Mouse (Mus musculus) spleen, postnatal 4 days (tissue): Measurements from ENCODE around the gene Zbp1.

Experiments
- DNase-seq, 2 experiments: peaks; one replicate each; pipeline ENCODE4 v3.0.0; 2022; ENCODE audit warnings: low spot score in 2 of 2

The Zbp1 gene

DNA sequence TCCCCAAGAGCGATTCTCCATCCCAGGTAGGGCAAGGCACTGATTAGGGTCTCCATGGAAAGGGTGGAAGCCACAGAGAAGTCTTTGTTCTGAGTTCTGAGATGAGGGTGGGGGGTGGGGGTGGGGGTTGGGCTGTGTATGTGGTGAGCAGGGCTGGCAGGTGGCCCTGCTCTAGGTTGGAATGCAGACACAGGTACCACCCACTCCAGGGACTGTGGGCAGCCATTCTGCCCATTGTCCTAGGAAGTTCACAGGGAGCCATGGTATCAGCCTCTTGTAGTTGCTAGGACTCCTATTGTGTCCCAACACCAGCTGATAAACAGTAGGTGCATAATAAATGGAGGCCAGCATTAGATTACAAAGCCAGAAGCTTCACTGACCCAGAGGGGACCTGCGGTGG lies 28.5 kb upstream of the Zbp1 start:
- DNase-seq: no peak

DNA sequence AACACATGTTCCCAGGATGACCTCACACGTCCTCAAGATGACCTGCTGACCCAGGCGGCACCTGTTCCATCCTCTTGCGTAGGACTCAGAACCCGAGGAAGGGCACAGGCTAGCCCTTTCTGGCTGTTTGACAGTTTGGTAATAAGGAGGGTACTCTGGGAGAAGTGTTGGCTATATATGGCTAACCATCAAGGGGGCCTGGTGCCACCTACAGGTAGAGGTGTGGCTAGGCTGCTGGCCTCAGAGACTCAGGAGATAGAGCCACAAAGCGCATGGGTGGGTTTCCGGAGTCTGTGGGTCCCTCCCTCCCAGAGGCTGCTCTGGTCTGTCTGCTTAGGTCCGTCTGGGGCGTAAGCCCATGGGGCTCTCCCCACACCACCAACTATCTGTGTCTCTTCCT lies 28.0 kb upstream of the Zbp1 start:
- DNase-seq: no peak

DNA sequence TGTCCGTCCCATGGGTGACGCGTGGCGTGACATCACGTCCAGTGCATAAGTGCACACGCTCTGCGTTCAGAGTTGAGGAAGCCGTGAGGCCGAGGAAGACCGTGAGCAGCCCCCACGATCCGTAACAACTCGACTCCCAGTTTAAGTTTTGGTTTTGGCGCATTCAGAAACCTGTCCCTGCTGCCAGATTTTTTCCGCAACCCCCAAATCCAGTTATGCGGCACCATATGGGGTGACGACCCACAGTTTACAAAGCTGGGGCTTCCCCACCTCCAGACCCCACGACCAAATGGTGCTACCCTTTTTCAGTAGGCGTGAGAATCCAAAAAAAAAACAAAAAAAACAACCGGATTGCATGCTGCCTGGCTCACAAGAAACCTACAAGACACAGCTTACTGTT lies 26.5 kb upstream of the Zbp1 start:
- DNase-seq: no peak

DNA sequence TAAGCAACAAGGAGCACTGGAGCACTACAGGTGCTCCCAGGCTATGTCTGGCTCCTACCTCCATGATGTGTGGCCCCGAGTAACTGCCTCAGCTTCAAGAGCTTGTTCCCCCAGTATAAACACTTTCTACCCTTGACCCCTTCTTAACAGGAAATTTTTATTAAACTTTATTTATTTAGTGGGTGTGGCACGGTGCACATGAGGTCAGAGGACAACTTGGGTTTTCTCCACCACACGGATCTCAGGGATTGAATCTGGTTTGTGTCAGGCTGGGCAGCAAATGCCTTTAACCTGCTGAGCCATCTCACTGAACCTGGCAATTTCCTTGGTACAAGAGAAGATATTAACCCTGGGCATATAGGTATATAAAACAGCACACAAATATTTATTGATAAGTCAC lies 25.4 kb upstream of the Zbp1 start:
- DNase-seq: no peak

DNA sequence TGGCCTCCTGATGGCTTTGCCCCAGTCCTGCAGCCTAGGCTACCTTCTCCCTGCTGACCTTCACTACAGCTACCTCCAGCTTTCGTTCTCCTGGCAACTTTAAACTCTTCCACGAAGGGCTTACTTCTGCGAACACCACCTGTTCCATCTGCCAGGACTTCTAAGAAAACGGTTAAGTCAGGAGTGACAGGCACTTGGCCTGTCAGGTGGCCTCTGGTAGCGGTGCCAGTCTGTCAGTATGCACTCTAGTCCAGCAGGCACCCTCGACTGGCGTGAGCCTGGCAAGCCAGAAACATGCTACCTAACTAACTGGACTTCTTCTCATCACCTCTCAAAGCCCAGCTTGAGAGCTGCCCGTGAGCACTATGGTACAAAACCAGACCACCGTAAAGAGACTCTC lies 24.9 kb upstream of the Zbp1 start:
- no peak for DNase-seq

DNA sequence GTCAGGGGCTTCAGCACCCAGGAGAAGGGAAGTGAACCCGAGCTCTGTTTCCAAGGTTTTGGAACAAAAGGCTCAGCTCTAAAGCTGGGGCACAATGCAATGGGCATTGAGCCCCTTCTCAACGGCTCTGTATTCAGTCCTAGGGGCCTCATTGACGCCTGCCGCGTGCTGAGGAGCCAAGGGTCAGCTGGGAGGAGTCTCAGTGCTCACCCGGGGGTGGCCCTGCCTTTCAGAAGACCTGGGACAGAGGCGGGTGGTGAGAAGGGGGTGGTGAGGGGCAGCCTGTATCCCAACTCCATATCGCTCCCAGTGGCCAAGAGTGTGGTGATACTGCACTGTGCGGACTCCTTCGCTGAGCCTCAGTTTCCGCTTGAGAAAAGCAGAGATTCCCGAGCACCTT lies 24.2 kb upstream of the Zbp1 start:
- DNase-seq: no peak

DNA sequence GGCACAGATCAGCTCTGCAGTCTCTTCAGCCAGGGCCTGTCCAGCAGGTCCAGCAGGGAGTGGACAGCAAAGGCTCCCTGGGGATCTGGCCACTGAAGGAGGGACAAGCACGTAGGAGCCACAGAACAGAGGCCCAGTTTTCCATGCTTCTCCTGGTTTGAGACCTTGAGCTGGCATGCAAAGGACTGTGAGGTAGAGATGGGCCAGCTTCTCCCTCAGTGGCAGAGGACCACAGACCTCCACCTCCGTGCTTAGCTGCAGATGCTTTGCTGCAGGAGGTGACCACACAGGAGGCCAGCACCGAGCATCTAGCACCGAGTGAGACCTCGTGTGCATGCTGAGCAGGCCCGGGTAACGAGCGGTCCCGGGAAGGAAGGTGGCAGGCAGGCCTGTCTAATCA lies 22.0 kb upstream of the Zbp1 start:
- DNase-seq: no peak

DNA sequence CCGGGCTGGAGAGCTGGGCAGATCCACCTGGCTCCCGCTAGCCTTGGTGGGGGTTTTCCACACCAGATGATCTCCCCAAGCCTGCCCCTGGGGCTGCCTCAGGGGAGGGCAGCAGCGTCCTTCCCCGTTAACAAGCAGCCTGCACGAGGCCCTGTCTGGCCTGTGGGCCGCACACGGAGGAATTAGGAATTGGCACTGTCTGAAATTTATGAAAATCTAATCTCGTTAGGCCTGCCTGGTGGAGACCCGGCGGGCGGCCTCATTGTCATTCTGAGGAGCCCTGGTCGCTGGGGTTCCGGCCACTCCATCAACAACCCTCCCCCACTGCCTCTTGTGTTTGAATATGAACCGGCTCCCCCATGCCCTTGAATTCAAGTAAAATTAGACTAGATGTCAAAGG lies 19.8 kb upstream of the Zbp1 start:
- no peak for DNase-seq

DNA sequence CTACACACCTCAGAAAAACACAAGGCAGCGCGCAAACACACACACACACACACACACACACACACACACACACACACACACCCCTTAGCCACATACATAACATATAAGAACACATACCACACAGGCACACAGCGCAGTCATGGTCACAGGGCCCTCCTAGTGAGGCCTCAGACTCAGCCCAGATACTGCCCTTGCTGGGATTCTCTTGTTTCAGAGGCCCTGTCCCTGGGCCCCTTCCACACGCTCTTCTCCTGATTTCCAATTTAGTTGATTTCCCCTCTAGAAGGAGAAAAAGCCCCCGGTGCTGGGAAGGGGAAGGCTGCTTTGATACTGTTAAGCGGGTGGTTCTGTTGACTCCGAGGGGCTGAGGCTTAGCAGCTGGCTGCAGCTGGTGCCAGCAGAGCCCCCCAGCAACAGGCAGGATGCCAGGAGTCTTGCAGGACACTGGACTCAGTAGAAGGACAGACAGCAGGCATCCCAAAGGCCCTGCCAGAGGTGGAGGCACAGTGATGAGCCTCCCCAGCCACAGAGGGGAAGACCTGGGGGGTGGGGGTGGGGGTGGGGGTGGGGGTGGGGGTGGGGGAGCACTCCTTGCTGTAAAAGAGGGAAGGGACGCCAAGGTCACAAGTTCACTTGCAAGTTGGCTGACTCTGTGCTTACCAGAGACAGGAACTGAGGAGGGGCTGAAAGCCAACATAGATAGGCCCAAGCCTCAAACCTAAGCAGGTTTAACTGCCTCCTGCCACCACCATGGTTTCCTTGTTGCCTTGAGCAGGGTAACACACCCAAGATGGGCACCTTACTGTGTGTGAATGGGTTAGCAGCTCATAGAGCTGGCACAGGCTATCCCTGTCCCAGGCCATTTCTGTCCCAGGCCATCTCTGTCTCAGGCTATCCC lies 17.0 kb upstream of the Zbp1 start:
- no peak for DNase-seq

DNA sequence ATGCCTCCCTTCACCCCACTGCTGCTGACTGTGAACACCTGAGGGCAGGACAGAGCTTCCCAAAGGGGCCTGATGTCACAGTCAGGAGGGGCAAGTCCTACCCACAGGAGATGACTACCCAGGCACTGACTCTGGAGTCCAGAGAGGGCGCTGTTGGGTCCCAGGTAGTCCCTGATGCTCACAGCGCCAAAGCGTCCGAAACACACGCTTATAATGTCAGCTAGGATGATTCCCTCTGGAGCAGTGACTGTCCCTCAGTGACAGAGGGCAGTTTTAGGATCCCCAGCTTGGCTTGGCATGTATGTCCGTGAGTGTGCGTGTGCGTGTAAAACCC lies 14.0 kb upstream of the Zbp1 start:
- DNase-seq: no peak

DNA sequence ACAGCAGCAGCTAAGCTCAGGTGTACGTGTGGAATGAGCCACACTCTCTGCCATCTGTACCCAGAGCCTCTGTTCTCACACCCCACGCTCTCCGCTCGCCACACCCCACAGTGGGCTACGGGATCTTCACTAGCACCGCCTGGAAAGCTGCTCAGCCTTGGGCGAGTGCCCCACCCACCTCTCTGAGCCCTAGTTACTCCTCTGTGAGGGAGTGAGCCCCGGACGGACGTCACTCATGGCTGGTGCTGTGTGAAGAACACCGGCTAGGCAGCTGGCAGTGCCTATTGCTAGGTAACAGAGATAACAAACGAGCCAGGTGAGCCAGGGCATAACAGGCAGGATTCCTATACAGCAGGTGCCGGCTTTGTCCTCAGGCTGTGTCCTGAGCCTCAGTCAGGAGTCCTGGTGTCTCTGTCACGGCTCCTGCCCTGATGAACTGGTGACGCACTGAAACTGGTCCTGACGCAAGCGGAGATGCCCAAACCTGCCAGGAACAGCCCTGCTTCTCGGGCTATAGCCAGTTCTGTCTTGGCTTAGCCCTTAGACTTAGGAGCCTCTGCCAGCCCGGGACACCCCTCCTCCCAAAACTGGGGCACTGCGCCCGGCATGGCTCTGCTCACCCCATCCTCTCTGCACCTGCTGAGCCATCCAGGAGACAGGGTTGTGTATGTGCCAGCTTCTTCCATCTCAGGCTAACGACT lies 13.5 kb upstream of the Zbp1 start:
- no peak for DNase-seq

DNA sequence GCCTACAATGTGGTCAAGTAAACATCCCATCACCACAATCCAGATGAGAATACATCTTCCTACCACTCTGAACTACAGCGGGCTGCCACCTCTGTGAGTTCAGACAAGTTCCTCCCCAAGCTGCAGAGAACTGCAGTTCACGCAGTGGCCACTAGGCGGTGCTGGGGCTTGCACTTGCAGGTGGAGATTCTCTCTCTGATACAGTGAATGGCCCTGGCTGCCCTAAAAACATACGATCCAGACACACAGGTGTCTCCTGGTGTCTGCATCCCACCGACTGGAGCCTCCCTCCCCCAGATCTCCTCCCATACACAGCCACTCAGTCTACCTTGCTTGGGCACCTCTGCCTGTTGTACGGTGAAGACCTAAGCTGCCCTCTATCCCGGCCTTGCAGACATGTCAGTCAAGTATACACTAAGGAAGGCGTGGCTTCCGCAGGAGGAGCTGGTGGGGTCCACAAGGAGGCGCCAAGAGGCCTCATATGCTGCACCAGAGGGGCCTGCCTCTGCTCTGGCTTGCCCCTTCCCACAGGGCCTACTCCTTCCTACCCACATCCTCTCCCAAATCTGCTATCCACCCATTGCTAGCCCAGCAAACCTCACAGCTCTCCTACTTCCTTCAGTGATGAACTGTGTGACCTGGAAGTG lies 11.0 kb upstream of the Zbp1 start:
- DNase-seq: peak; percentile 87 to 96

DNA sequence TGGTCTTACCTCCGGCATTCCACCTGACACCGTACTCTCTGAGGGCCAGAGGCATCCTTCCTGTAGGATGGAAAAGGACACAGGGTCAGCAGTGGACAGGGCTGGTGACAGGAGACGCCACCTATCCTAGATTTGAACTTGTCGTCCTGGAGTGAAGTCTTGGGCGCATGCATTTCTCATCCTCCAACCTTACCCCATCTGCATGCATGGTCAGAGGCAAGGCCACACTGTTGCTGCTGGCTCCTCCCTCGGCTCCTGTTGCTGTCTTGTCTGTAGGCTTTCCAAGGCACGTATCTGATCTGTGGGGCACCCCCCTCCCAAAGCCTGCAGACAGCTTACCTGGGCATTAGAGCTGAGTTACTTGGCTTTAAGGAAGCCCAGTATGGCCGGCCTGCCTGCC lies 9.8 kb upstream of the Zbp1 start:
- no peak for DNase-seq

DNA sequence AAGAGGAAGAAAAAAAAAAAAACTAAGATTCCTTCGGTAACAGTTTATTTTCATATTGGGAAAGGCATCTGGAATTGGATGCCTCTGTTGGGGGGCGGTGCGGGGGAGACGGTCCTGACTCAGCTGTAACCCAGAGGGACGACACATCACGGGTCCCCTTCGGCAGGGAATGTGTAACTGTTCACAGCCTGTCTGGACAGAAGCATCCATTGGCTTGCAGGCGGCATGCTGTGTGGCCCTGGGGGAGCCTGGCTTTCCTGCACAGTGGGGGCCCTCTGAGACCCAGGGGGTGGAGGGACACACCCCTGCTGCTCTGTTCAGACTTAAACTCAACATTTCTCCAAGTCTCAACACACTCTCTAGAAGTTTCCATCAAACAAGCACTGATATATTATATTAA lies 8.1 kb upstream of the Zbp1 start:
- no peak for DNase-seq

DNA sequence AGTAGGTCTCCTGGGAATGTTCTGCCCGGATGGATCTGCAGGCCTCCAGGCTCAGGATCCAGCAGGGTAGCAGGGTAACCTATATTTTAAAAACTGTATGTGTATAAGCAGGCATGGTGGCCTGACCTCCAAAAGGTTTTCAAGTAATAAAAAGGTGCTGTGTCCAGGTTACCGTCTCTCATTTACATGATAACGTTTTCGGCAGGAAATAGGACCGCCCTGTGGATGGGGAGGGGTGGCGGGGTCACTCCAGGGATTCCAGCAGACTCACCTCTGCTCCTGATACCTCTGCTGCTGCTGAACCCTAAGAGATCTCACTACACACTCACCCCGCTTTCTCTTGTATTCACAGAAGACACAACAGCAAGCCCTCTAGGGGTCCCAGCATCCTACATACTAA lies 7.2 kb upstream of the Zbp1 start:
- DNase-seq: no peak

DNA sequence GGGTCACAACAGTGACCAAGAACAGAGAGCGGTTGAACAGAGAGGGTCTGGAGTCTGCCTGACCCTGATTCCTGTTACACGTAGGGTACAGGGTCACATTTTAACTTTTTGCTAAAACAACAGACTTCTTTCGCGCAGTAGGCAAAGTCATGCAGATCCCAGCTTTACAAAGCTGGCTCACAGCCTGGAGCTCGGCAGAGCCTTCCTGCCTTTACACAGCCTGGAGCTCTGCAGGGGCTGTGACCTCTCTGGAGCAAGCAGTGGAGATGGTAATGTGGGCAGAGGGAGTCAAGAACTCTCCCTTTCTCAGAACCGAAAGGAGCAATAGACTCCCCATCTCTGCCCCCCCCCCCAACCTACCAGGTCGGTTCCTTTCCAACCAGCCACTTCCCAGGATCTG lies 6.1 kb upstream of the Zbp1 start:
- no peak for DNase-seq

DNA sequence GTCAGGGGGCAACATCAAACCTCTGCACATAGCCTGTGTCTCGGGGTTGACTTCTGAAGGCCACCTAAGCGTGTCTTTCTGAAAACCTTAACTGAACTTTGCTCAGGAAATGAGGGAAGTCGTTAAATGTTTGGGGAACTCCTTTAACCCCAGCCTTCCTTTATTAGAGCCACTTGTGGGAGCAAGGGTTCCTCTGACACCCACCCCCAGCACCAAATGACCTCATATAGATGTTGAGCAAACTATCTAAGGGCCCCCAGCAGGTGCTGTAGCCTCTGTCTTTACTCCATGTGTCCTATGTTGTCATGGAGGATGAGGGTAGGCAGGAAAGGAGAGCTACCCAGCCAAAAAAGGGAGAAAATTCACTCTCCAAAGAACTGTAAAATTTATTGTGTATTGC lies 5.4 kb upstream of the Zbp1 start:
- DNase-seq: no peak

DNA sequence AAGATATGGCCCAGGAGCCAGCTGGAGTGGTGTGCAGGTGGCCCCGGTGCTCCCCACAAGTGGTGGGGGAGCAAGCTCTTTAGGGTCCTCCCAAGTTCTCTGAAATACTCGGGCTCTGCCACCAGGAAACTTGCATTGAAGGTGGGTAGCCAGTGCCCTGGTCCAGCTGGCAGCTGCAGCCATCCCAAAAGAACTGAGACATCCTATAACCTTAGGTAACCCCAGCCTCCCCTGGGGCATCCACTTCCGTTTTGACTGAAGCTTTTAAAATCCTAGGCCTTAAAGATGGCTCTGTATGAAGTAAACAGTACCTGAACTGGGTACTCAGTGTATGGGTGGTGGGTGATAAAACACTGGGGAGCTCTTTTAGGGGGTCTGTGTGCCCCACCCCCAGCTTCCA lies 4.8 kb upstream of the Zbp1 start:
- no peak for DNase-seq

DNA sequence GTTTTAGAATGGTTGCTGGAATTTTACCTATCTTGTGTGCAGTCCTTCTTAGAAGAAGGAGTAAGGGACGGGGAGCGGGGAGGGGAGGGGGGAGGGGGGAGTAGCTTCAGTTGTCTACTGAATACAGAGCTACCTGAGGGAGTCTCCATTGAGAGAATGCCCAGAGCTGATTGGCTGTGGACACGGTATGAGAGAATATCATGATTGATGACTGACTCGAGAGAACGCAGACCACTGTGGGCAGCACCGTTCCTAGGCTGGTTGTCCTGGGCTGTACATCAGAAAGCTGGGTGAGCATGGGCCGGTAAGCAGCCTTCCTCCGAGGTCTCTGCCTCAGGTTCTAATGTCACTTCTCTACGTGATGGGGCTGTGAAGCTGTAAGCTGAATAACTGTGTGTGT lies 2.0 kb upstream of the Zbp1 start:
- no peak for DNase-seq

DNA sequence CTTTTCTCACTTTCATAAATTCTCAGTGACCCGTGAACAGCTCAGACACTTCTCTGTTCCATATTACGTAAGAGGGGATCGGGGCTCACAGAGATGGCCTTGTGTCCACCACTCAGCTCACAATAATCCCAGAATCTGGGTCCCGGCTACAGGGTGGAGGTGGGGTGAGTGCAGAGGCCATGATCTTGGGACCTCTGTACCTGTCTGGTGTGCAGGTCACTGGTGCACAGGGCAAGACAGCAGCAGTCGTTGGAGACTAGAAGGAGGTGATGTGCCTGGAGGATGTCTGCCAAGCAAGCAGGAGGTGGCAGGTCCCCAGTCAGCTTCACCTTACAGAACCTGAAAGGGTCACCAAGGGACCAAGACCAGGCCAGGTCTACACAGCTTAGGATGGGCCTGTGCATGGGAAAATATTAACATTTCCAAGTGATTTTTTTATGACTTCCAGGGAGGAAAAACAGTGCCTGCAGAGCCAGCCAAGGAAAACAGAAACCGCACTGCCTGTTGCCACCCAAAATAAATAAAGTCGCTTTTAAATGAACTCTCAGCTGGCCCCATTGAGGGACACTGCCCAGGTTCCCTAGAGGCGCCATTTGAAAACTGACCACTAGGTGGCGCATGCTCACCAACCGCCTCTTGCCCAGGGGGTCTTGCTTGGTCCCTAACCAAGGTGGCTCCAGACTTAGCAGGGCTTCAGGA lies 682 bp upstream of the Zbp1 start:
- peak in 1 of 2 experiments; percentile 69 for DNase-seq

DNA sequence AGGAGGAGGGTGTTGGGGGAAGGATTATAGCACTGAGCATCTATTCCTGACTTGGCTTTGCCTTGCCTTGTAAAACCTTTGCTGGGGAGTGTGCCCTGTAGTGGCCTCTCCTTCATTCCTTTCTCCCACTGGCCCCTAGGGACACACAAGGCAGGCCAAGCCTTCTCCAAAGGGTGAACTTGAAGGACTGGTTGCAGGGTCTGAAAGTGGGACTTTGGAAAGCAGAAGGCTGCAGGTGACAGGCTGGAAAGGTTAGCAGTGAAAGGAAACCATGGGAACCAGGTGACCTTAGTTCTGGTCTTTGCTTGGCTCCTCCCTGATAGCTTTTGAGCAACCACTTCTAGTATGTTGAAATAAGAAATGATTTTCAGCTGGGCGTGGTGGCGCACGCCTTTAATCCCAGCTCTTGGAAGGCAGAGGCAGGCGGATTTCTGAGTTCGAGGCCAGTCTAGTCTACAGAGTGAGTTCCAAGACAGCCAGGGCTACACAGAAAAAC lies 912 bp downstream of the Zbp1 start:
- DNase-seq: peak in 1 of 2 experiments; percentile 45

DNA sequence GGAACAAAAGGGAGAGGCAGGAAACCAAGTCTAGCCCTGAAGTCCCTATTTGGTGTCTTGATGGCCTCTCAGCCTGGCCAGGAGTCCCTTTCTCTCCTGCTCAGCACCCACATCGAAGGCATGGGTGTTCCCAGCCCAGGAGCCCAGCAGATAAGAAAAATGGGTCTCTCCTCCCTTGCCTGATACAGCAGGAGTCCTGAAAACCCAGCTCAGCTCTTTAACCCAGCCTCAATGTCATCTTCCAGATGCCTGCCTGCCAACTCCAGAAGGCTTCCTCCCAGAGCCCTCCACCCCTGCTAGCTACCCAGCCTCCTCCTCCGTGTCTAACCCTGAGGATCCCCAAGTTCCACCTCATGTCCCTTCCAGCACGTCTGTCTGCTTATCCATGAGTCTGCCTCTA lies 1.5 kb downstream of the Zbp1 start:
- peak in 1 of 2 experiments; percentile 53 for DNase-seq
